Mouse (Mus musculus) bone marrow, adult 2 months (tissue): ENCODE results near the gene L3mbtl3.

Experiments
- CTCF ChIP-seq: fragments of 200-500 bp; IDR thresholded peaks from 2 replicates; pipeline ENCODE4 v1.5.1; 2011; ENCODE audit warnings: low read length, control low read depth; ENCODE audit not compliant: control insufficient read depth, insufficient read depth
- POLR2A ChIP-seq: fragments of 200-500 bp; IDR thresholded peaks from 2 replicates; pipeline ENCODE4 v1.6.1; 2011; ENCODE audit warnings: low read depth, mild to moderate bottlenecking, control low read depth, low read length, borderline replicate concordance; ENCODE audit not compliant: control insufficient read depth

GRCm38 (mm10) chr10:26358798-26359197, 17.0 kb downstream of the L3mbtl3 start:
- TF ChIP-seq POLR2A (no peak), CTCF (no peak)
